Mouse (Mus musculus) embryonic fibroblast, embryonic 13.5 days (primary cell): Measurements from ENCODE around the gene Gk2.

ENCODE experiments used
- CTCF ChIP-seq: IDR thresholded peaks from 2 replicates; pipeline ENCODE4 v1.5.1; 2011; ENCODE audit warnings: mild to moderate bottlenecking, control low read depth, low read length, moderate library complexity, borderline replicate concordance; ENCODE audit not compliant: insufficient read depth
- POLR2A ChIP-seq: IDR thresholded peaks from 2 replicates; pipeline ENCODE4 v1.6.1; 2011; ENCODE audit warnings: low read depth, mild to moderate bottlenecking, control low read depth, low read length, moderate library complexity

- TF ChIP-seq POLR2A (no peak), CTCF (no peak)
These were observed 5.4 kb downstream of the Gk2 start for GRCm38 (mm10) chr5:97451451-97451850.
